Comparison of ENCODE assay signal across 9 mouse cellular contexts in genomic region chr6:115901489-115901931, GRCm38 (mm10). TPM values are rescaled to one million over a fixed set of nuclear protein-coding genes. Genes with fewer than 3 reads are reported as not detected.
DNase-seq lines count a peak whose midpoint lies in the region; ATAC-seq lines count a peak whose summit lies in the region.
"Had no signal": no experiment of that assay in that cellular context is flagged by ENCODE, and none has a peak within 500 bp of the region (broad histone marks: within the 10 kb centered on the region; RNA-seq: fewer than 3 reads in every experiment).

No protein-coding gene starts in this region.

- H3K4me2 ChIP-seq in hindbrain, embryonic 12.5 days (replicated peaks): no peak overlapping the region
- no peak overlapping the region for H3K4me2 ChIP-seq in hindbrain, embryonic 14.5 days (replicated peaks)

- ATAC-seq in hindbrain, embryonic 12.5 days (ENCODE audit: low FRiP score): 0 out of 2 replicates have a peak, but pooled peaks have one; percentile 46
- ATAC-seq in hindbrain, embryonic 14.5 days (ENCODE audit: low FRiP score): no peak; the same call in 1 of the 2 replicates
- ATAC-seq in monocyte, adult 5-6 weeks (replicated peaks; ENCODE audit: insufficient number of reproducible peaks, low FRiP score, low TSS enrichment, poor library complexity, severe bottlenecking): no peak

- H3K36me3 ChIP-seq in hindbrain, embryonic 12.5 days: peaks cover 29% of the 10 kb centered on the region
- H3K36me3 ChIP-seq in hindbrain, embryonic 14.5 days (replicated peaks; ENCODE audit: control insufficient read depth, insufficient read depth): peaks cover 24% of the 10 kb centered on the region

- H3K4me3 ChIP-seq in hindbrain, embryonic 12.5 days: no peak overlapping the region
- no peak overlapping the region for H3K4me3 ChIP-seq in hindbrain, embryonic 14.5 days (replicated peaks; ENCODE audit: low read length)

- no peak overlapping the region for H3K9ac ChIP-seq in hindbrain, embryonic 12.5 days
- H3K9ac ChIP-seq in hindbrain, embryonic 14.5 days: no peak overlapping the region

- no peaks in the 10 kb centered on the region for H3K27me3 ChIP-seq in hindbrain, embryonic 12.5 days
- no peaks in the 10 kb centered on the region for H3K27me3 ChIP-seq in hindbrain, embryonic 14.5 days (ENCODE audit: control insufficient read depth, insufficient read depth, low read length)

- no peak for DNase-seq in hindbrain, embryonic 14.5 days (ENCODE audit: low spot score)
- DNase-seq in adrenal gland, adult 8-10 months: peak; percentile 67
- DNase-seq in heart, adult 9 months (ENCODE audit: low spot score in 2 of 2): peak; percentile 85 to 89
- peak; percentile 83 for DNase-seq in kidney, postnatal 14 days
- DNase-seq in right cerebral cortex, adult 18-20 months: no peak
- no peak for DNase-seq in spleen, postnatal 14 days (ENCODE audit: low spot score in 2 of 2)

- H3K4me1 ChIP-seq in hindbrain, embryonic 12.5 days: peaks cover 3% of the 10 kb centered on the region; the same call in 1 of the 2 replicates
- H3K4me1 ChIP-seq in hindbrain, embryonic 14.5 days (replicated peaks; ENCODE audit: control insufficient read depth, insufficient read depth, low read length): peaks cover 4% of the 10 kb centered on the region; the same call in 1 of the 2 replicates

- WGBS in hindbrain, embryonic 12.5 days: 74% methylated on average over 8 of the region's 8 CpGs
- WGBS in hindbrain, embryonic 14.5 days: 77% methylated on average over 8 of the region's 8 CpGs

- no peak overlapping the region for H3K27ac ChIP-seq in hindbrain, embryonic 12.5 days
- H3K27ac ChIP-seq in hindbrain, embryonic 14.5 days: no peak overlapping the region

- no peaks in the 10 kb centered on the region for H3K9me3 ChIP-seq in hindbrain, embryonic 12.5 days (replicated peaks)
- H3K9me3 ChIP-seq in hindbrain, embryonic 14.5 days (ENCODE audit: control insufficient read depth, low read length): no peaks in the 10 kb centered on the region

RNA-seq across cellular contexts. Expression of gene Rho, which starts 30.0 kb away (rescaled TPM):
- 0.16 and 0.19 TPM in 2 replicates for polyA plus RNA-seq in hindbrain, embryonic 12.5 days (2016; fragmentation: Nextera tagmentation; extraction: Ambion mirVana)
- 0.08 and 0.53 TPM in 2 replicates for polyA plus RNA-seq in hindbrain, embryonic 14.5 days (2014; fragmentation: Nextera tagmentation; extraction: Ambion mirVana)
- 1 to 10 TPM in 3 of 4 experiments, under 1 TPM in 1; 0.52 to 1.9 (median 1.2) TPM for total RNA-seq in adrenal gland, adult 8-10 months (2022)
- not detected in 3 replicates for total RNA-seq in monocyte, adult 5-6 weeks (2017)
- polyA plus RNA-seq: intestine, embryonic 14.5 days had no signal

RNA-seq across cellular contexts. Expression of gene H1foo, which starts 43.2 kb away (rescaled TPM):
- polyA plus RNA-seq in hindbrain, embryonic 12.5 days (2016; fragmentation: Nextera tagmentation; extraction: Ambion mirVana): not detected in 2 replicates
- polyA plus RNA-seq in hindbrain, embryonic 14.5 days (2014; fragmentation: Nextera tagmentation; extraction: Ambion mirVana): not detected in 2 replicates
- under 1 TPM in 1 of 4 experiments, not detected in 3; 0.40 TPM for total RNA-seq in adrenal gland, adult 8-10 months (2022)
- not detected in 3 replicates for total RNA-seq in monocyte, adult 5-6 weeks (2017)
- polyA plus RNA-seq: intestine, embryonic 14.5 days had no signal

RNA-seq across cellular contexts. Expression of gene Ift122, which starts 48.2 kb away (rescaled TPM):
- polyA plus RNA-seq in hindbrain, embryonic 12.5 days (2016; fragmentation: Nextera tagmentation; extraction: Ambion mirVana): 28.4 and 31.5 TPM in 2 replicates
- 26.2 and 28.5 TPM in 2 replicates for polyA plus RNA-seq in hindbrain, embryonic 14.5 days (2014; fragmentation: Nextera tagmentation; extraction: Ambion mirVana)
- total RNA-seq in adrenal gland, adult 8-10 months (2022): 10 to 100 TPM; 17.2 to 29.9 (median 21.9) TPM
- total RNA-seq in monocyte, adult 5-6 weeks (2017): 1.1 to 1.2 TPM (median 1.1 TPM) in 3 replicates

RNA-seq across cellular contexts. Expression of gene Mbd4, which starts 48.3 kb away (rescaled TPM):
- polyA plus RNA-seq in hindbrain, embryonic 12.5 days (2016; fragmentation: Nextera tagmentation; extraction: Ambion mirVana): 19.8 and 22.4 TPM in 2 replicates
- polyA plus RNA-seq in hindbrain, embryonic 14.5 days (2014; fragmentation: Nextera tagmentation; extraction: Ambion mirVana): 7.1 and 8.4 TPM in 2 replicates
- total RNA-seq in adrenal gland, adult 8-10 months (2022): 1 to 10 TPM; 3.3 to 5.5 (median 3.9) TPM
- total RNA-seq in monocyte, adult 5-6 weeks (2017): 9.7 to 13.3 TPM (median 11.5 TPM) in 3 replicates

Comparison
In these comparisons a context has a peak if more than half of its experiments do, and no peak if none do; other contexts are left out.
1. DNase-seq: peak in adrenal gland, adult 8-10 months (single experiment), heart, adult 9 months (2 of 2) and kidney, postnatal 14 days (single experiment); none in hindbrain, embryonic 14.5 days (single experiment), right cerebral cortex, adult 18-20 months (single experiment) and spleen, postnatal 14 days (0 of 2).